Mouse (Mus musculus) hindbrain, embryonic 12.5 days (tissue): ENCODE results near the gene Lefty1. TPM values are rescaled to one million over a fixed set of nuclear protein-coding genes. Genes with fewer than 3 reads are reported as not detected.
"Not testable (repeated sequence)": the region's sequence is repeated elsewhere in the genome, so short reads cannot be mapped to it uniquely, and the experiment has no call there.

ENCODE experiments used
- ATAC-seq: fragments of 200-750 bp; cut with Nextera tagmentation; 2 replicates; pipeline ENCODE4 v1.8.0; 2017; ENCODE audit warnings: moderate TSS enrichment; ENCODE audit not compliant: low FRiP score
- H3K27ac ChIP-seq: fragments of 300-500 bp; sonication (generic); 2 replicates; pipeline ENCODE4 v1.5.1; 2016; ENCODE audit warnings: mild to moderate bottlenecking
- H3K27me3 ChIP-seq: fragments of 300-500 bp; sonication (generic); 2 replicates; pipeline ENCODE4 v1.6.1; 2016; ENCODE audit warnings: mild to moderate bottlenecking
- H3K36me3 ChIP-seq: fragments of 300-500 bp; sonication (generic); 2 replicates; pipeline ENCODE4 v1.6.1; 2016; ENCODE audit warnings: mild to moderate bottlenecking
- H3K4me1 ChIP-seq: fragments of 300-500 bp; sonication (generic); 2 replicates; pipeline ENCODE4 v1.6.1; 2016
- H3K4me2 ChIP-seq: fragments of 300-500 bp; sonication (generic); replicated peaks from 2 replicates; pipeline ENCODE4 v1.6.1; 2016; ENCODE audit warnings: mild to moderate bottlenecking
- H3K4me3 ChIP-seq: fragments of 300-500 bp; sonication (generic); 2 replicates; pipeline ENCODE4 v1.5.1; 2016; ENCODE audit warnings: mild to moderate bottlenecking
- H3K9ac ChIP-seq: fragments of 300-500 bp; sonication (generic); 2 replicates; pipeline ENCODE4 v1.6.1; 2016; ENCODE audit warnings: mild to moderate bottlenecking, moderate library complexity
- H3K9me3 ChIP-seq: fragments of 300-500 bp; sonication (generic); replicated peaks from 2 replicates; pipeline ENCODE4 v1.6.1; 2016; ENCODE audit warnings: mild to moderate bottlenecking
- WGBS: fragments of 180-500 bp; shearing (Covaris S2); methylation state at CpG from one replicate; pipeline ENCODE4 v1.1.7; 2016; 5-methylcytosine and 5-hydroxymethylcytosine counted together
- polyA plus RNA-seq: library from polyadenylated mRNA; unstranded; fragments of >200 nt; fragmentation: Nextera tagmentation; extraction: Ambion mirVana; gene quantifications from 2 replicates; pipeline ENCODE4 v1.2.1, GENCODE M21; 2016

Gene Lefty1
- polyA plus RNA-seq: 0.46 and 1.7 TPM in 2 replicates

DNA sequence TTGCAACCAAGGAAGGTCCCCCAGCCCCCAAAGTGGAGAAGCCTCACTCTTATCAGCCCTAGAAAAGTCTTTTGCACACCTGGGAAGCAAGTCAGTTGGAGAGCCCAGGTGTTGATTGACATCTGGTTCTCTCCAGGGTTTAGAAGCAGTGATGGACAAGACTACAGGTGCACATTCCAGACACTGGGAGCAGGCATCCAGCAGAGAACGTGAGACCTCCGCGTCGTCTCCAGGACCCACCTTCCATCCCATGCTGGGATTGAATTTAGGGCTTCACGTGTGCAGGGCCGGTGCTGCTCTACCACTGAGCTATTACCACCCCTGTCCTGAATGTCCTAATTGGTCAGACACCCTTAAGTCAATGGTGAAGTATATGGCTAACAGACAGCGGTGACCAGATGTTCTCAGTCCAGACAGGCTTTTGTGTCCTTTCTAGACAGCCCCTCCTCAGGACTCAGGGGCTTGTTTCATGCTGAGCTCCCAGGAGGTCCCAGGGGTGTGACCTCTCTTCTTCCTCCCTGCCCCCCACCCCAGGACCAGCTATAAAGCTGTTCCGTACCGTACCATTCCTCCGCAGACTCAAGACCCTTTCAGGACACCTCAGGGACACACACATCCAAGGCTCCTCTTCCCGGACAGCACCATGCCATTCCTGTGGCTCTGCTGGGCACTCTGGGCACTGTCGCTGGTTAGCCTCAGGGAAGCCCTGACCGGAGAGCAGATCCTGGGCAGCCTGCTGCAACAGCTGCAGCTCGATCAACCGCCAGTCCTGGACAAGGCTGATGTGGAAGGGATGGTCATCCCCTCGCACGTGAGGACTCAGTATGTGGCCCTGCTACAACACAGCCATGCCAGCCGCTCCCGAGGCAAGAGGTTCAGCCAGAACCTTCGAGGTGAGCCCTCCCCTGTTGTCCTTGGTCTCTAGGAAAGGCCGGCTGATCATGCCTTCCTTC, at the start of gene Lefty1:
Gene Lefty1, plus strand, starts transcription at position 556 of the 953 bp plus-strand sequence.
- no peaks in the 10 kb centered on the region for H3K9me3 ChIP-seq
- no peaks in the 10 kb centered on the region for H3K36me3 ChIP-seq
- peaks cover 59% of the 10 kb centered on the region for H3K27me3 ChIP-seq
- no peak within 1 kb of the TSS for H3K4me3 ChIP-seq
- H3K9ac ChIP-seq: 0 out of 2 replicates have a peak within 1 kb of the TSS, but pooled peaks have one; percentile 23
- H3K4me1 ChIP-seq: peaks cover 5% of the 10 kb centered on the region; the same call in 1 of the 2 replicates
- no peak within 1 kb of the TSS for H3K4me2 ChIP-seq
- no peak within 1 kb of the TSS for H3K27ac ChIP-seq
- WGBS: 7% methylated on average over 21 of the region's 21 CpGs
- 0 out of 2 replicates have a peak, but pooled peaks have one; percentile 33 for ATAC-seq

GRCm38 (mm10) chr1:180888556-180889042, 46.2 kb upstream of the Lefty1 start:
- Histone ChIP-seq H3K9me3 (no peaks in the 10 kb centered on the region), H3K9ac (no peak overlapping the region), H3K36me3 (no peaks in the 10 kb centered on the region), H3K4me2 (peak overlapping the region; percentile 19), H3K4me1 (peaks cover 18% of the 10 kb centered on the region; the same call in 1 of the 2 replicates), H3K27me3 (peaks cover 23% of the 10 kb centered on the region), H3K27ac (no peak overlapping the region), H3K4me3 (no peak overlapping the region)
- ATAC-seq: 0 out of 2 replicates have a peak, but pooled peaks have one; percentile 62
- WGBS: 3% methylated on average over 13 of the region's 13 CpGs

- H3K27me3 ChIP-seq: peaks cover 28% of the 10 kb centered on the region
- no peaks in the 10 kb centered on the region for H3K9me3 ChIP-seq
- H3K9ac ChIP-seq: no peak overlapping the region
- no peaks in the 10 kb centered on the region for H3K36me3 ChIP-seq
- H3K4me1 ChIP-seq: peaks cover 14% of the 10 kb centered on the region
- ATAC-seq: peak; percentile 32; the same call in 1 of the 2 replicates
- WGBS: 35% methylated on average over 7 of the region's 7 CpGs
- no peak overlapping the region for H3K4me3 ChIP-seq
- peak overlapping the region; percentile 19; the same call in 1 of the 2 replicates for H3K4me2 ChIP-seq
- no peak overlapping the region for H3K27ac ChIP-seq
These were observed 45.6 kb upstream of the Lefty1 start for GRCm38 (mm10) chr1:180889172-180889571.

DNA sequence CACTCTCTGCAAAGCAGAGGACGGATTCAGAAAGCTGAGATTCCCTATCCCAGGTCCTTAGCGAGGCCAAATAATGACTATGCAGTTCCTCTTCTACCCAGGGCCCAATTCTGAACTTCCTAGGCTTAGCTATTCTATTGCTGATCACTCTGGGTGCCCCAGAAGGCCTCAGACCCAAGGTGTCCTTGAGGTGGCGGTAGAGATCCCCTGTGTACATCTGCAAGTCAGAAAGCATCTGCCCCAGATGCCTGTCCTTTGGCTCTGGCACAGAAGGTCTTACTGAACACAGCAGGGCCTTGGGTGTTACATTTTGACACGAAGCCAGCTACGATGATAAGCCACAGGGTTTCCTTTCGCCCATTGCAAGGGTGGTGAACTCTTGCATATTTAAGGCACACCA, 45.0 kb upstream of the Lefty1 start:
- peaks cover 35% of the 10 kb centered on the region for H3K27me3 ChIP-seq
- H3K9me3 ChIP-seq: no peaks in the 10 kb centered on the region
- WGBS: 37% methylated on average over 6 of the region's 6 CpGs

DNA sequence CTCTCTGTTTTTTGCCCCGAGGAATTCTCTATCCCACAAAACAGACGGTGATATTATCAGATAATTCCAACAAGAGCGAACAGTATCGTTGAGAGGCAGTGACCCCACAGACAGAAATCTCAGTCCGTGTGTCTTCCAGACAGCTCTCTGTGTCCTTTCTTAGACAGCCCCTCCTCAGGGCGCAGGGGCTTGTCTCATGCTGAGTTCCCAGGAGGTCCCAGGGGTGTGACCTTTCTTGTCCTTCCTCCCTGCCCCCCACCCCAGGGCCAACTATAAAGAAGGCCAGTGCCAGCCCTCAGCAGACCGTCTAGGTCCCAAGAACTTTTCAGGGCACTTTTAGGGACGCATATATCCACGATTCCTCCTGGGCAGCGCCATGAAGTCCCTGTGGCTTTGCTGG, 42.0 kb upstream of the Lefty1 start, which contains the start of gene Lefty2:
Gene Lefty2, plus strand, starts transcription at position 301 of the 400 bp plus-strand sequence.
- ATAC-seq: no peak
- H3K27ac ChIP-seq: no peak within 1 kb of the TSS
- H3K9ac ChIP-seq: no peak within 1 kb of the TSS
- H3K27me3 ChIP-seq: peaks cover 47% of the 10 kb centered on the region
- no peaks in the 10 kb centered on the region for H3K9me3 ChIP-seq
- no peaks in the 10 kb centered on the region for H3K36me3 ChIP-seq
- WGBS: 59% methylated on average over 10 of the region's 10 CpGs
- no peak within 1 kb of the TSS for H3K4me2 ChIP-seq
- H3K4me3 ChIP-seq: no peak within 1 kb of the TSS
- peaks cover 14% of the 10 kb centered on the region for H3K4me1 ChIP-seq

More for the DNA sequence above, 45.0 kb upstream of the Lefty1 start:
- Histone ChIP-seq H3K9ac (no peak overlapping the region), H3K4me3 (no peak overlapping the region), H3K4me1 (peaks cover 14% of the 10 kb centered on the region), H3K36me3 (no peaks in the 10 kb centered on the region), H3K27ac (no peak overlapping the region), H3K4me2 (no peak overlapping the region)
- ATAC-seq: no peak

DNA sequence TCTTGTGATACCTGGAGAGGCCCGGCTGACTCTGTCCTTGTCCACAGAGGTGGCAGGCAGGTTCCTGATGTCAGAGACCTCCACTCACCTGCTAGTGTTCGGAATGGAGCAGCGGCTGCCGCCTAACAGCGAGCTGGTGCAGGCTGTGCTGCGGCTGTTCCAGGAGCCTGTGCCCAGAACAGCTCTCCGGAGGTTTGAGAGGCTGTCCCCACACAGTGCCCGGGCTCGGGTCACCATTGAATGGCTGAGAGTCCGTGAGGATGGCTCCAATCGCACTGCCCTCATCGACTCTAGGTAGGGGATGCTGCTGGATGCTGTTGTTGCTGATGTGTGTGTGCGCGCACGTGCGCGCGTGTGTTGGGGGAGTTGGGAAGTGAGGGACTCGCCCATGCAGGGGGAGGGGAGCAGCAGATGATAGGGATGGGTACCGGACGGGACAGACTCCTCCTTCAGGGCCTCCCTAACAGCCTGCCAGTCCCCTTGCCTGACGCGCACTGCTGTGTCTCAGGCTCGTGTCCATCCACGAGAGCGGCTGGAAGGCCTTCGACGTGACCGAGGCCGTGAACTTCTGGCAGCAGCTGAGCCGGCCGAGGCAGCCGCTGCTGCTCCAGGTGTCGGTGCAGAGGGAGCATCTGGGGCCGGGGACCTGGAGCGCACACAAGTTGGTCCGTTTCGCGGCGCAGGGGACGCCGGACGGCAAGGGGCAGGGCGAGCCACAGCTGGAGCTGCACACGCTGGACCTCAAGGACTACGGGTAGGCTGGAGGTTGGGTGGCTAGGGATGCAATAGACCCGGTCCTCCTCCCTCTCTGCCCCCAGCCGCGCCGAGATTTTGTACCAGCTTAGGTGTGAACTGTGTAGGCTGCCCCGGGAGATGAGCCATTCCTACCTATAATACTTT, 40.5 kb upstream of the Lefty1 start:
- not testable (repeated sequence) for H3K9ac ChIP-seq, H3K4me1 ChIP-seq, H3K27ac ChIP-seq, H3K9me3 ChIP-seq, H3K36me3 ChIP-seq, ATAC-seq
- Histone ChIP-seq H3K4me3 (peak overlapping the region; percentile 14; the same call in 1 of the 2 replicates), H3K27me3 (peaks cover 47% of the 10 kb centered on the region), H3K4me2 (peak overlapping the region; percentile 48)
- 4% methylated on average over 51 of the region's 51 CpGs for WGBS

DNA sequence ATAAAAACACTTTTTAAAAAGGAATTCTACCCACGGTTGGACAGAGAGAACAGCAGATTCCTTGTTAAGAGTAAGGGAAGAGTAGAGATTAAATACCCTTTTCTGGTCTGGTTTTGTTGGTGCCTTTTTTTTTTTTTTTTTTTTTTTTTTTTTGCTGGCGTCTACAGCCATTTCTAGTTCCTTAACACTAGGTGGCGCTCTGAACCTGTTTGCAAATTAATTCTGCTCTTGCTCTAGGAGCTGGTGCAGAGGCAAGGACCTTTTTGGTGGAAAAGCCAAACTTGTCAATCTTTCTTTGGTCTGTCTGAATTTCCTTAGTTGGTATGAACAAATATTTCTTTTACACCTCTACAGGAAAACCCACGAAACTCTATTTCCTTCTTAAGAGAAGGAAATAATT, 33.7 kb upstream of the Lefty1 start:
- Histone ChIP-seq H3K36me3 (peaks cover 5% of the 10 kb centered on the region), H3K27ac (no peak overlapping the region), H3K9ac (no peak overlapping the region), H3K27me3 (peaks cover under 1% of the 10 kb centered on the region; the same call in 1 of the 2 replicates), H3K4me3 (no peak overlapping the region), H3K4me1 (peaks cover 19% of the 10 kb centered on the region), H3K4me2 (no peak overlapping the region), H3K9me3 (no peaks in the 10 kb centered on the region)
- ATAC-seq: no peak
- under 1% methylated on average over 4 of the region's 4 CpGs for WGBS

GRCm38 (mm10) chr1:180902915-180903314, 31.9 kb upstream of the Lefty1 start:
- Histone ChIP-seq H3K9ac (no peak overlapping the region), H3K36me3 (peaks cover 23% of the 10 kb centered on the region), H3K4me1 (peaks cover 22% of the 10 kb centered on the region), H3K9me3 (no peaks in the 10 kb centered on the region), H3K27me3 (no peaks in the 10 kb centered on the region), H3K4me2 (no peak overlapping the region), H3K4me3 (no peak overlapping the region), H3K27ac (no peak overlapping the region)
- no peak for ATAC-seq
- 24% methylated on average over 5 of the region's 5 CpGs for WGBS

DNA sequence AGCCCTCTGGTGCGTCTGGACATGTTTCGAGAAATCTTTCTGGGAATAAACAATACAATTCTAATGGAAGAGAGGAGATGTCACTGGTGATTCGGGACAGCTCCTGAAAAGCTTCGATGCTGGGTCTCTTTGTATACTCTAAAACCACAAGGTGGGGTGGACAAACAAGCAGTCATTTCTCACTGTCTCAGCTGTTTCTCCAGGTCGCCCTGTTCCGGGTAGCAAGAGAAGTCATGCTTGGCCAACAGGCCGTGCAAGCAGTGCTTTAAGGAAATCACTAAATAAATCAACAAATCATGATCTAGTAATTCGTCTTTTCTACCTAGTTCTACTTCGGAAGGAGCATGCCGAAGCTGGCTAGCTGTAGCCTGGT, 31.2 kb upstream of the Lefty1 start:
- Histone ChIP-seq H3K4me2 (peak overlapping the region; percentile 95), H3K9ac (peak overlapping the region; percentile 93; the same call in 1 of the 2 replicates), H3K27me3 (no peaks in the 10 kb centered on the region), H3K4me3 (peak overlapping the region; percentile 80), H3K4me1 (peaks cover 22% of the 10 kb centered on the region), H3K9me3 (no peaks in the 10 kb centered on the region), H3K27ac (no peak overlapping the region), H3K36me3 (peaks cover 30% of the 10 kb centered on the region)
- 41% methylated on average over 10 of the region's 10 CpGs for WGBS
- 0 out of 2 replicates have a peak, but pooled peaks have one; percentile 23 for ATAC-seq

- Histone ChIP-seq H3K9me3 (no peaks in the 10 kb centered on the region), H3K27me3 (no peaks in the 10 kb centered on the region), H3K36me3 (peaks cover 36% of the 10 kb centered on the region), H3K4me1 (peaks cover 22% of the 10 kb centered on the region), H3K27ac (peak within 1 kb of the TSS; percentile 84), H3K9ac (peak within 1 kb of the TSS; percentile 93), H3K4me2 (peak within 1 kb of the TSS; percentile 95), H3K4me3 (peak within 1 kb of the TSS; percentile 80)
- peak; percentile 98 for ATAC-seq
- WGBS: under 1% methylated on average over 52 of the region's 52 CpGs
These were observed 30.6 kb upstream of the Lefty1 start, which contains the start of gene Pycr2 for GRCm38 (mm10) chr1:180904039-180904814. Pycr2 (plus strand) TSS chr1:180904293.

- Histone ChIP-seq H3K4me1 (peaks cover 22% of the 10 kb centered on the region), H3K36me3 (peaks cover 38% of the 10 kb centered on the region), H3K4me2 (peak overlapping the region; percentile 95), H3K27ac (peak overlapping the region; percentile 84; the same call in 1 of the 2 replicates), H3K9me3 (no peaks in the 10 kb centered on the region), H3K9ac (peak overlapping the region; percentile 93), H3K4me3 (peak overlapping the region; percentile 80), H3K27me3 (no peaks in the 10 kb centered on the region)
- peak; percentile 5; the same call in 1 of the 2 replicates for ATAC-seq
- 3% methylated on average over 5 of the region's 5 CpGs for WGBS
These were observed 30.1 kb upstream of the Lefty1 start for GRCm38 (mm10) chr1:180904815-180905080.
